Mouse (Mus musculus): ENCODE measurements around the gene Olfr1342. TPM values are rescaled to one million over a fixed set of nuclear protein-coding genes. Genes with fewer than 3 reads are reported as not detected.
A peak's percentile ranks its signal among the peaks of the same experiment; 100 is the strongest.

The Olfr1342 gene
- polyA plus RNA-seq, 1 experiment from 2014 or later = not detected

DNA sequence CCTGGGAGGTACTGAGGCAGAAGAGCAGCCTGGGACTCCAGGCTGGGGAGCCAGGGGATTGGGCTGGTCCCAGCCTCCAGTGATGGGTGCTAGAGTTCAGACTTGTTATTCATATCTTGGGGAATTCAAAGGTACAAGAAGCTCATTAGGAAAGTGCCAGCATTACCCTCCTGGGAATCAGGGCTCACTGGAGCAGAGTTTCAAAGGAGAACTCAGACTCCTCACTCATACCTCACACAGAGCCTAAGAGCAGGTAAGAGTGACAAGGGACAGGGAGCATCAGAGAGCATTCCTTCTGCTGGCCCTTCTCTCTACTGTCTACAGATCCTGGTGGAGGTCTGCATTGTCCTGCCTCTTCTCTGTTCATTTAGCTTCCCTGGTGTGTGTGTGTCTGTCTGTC lies 33.9 kb downstream of the Olfr1342 start, which contains the start of gene Olfr62:
TSS of gene Olfr62 (plus strand) at position 301 of the 400 bp plus-strand sequence.
- Histone ChIP-seq H3K27me3 (no peaks in the 10 kb centered on the region), H3K4me3 (no peak within 1 kb of the TSS), H3K4me2 (no peak within 1 kb of the TSS), H3K36me3 (no peaks in the 10 kb centered on the region), H3K9ac (no peak within 1 kb of the TSS), H3K9me3 (no peaks in the 10 kb centered on the region), H3K27ac (no peak within 1 kb of the TSS), H3K4me1 (replicated peaks) (no peaks in the 10 kb centered on the region)
- ATAC-seq (ENCODE audit: low FRiP score) = no peak

- no peaks in the 10 kb centered on the region for H3K36me3 ChIP-seq
- H3K4me1 ChIP-seq (replicated peaks) = peaks cover 10% of the 10 kb centered on the region
- no peak overlapping the region for H3K4me3 ChIP-seq
- H3K9ac ChIP-seq = no peak overlapping the region
- no peak overlapping the region for H3K27ac ChIP-seq
- no peak for ATAC-seq (ENCODE audit: low FRiP score)
- no peak overlapping the region for H3K4me2 ChIP-seq
- WGBS = 13% methylated on average over 2 of the region's 2 CpGs
- no peaks in the 10 kb centered on the region for H3K27me3 ChIP-seq
- no peaks in the 10 kb centered on the region for H3K9me3 ChIP-seq
These were observed 47.3 kb downstream of the Olfr1342 start for GRCm38 (mm10) chr4:118645234-118645633.

DNA sequence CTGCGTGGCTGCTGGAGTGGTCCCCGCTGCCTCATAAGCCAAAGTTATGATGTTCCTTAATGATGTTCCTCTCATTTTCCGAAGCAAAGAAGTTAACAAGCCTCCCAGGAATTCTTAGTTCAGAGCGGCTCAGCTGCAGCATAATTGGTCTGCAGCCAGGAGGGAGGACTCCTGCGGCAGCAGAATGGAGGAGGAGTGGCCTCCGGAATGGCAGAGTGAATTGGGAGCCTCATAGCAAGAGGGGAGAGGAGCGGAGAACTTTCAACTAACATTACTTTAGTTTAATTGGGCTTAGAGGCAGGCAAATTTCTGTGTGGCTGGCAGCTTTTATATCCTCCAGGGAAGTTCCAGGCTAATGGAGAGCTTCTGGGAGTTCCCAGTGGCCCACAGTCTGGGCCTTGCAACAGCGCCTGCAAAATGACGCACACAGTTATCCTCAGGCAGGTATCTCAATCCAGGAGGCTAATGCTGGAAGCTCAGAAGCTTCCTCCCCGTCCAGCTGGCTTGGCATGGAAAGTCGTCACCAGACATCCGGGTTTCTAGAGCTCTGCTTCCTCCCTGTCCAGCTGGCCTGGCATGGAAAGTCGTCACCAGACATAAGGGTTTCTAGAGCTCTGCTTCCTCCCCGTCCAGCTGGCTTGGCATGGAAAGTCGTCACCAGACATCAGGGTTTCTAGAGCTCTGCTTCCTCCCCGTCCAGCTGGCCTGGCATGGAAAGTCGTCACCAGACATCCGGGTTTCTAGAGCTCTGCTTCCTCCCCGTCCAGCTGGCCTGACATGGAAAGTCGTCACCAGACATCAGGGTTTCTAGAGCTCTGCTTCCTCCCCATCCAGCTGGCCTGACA lies 50.0 kb downstream of the Olfr1342 start:
- Histone ChIP-seq H3K4me3 (no peak overlapping the region), H3K4me2 (no peak overlapping the region), H3K36me3 (no peaks in the 10 kb centered on the region), H3K9ac (no peak overlapping the region; the same call in 1 of the 2 replicates), H3K27ac (no peak overlapping the region), H3K9me3 (no peaks in the 10 kb centered on the region), H3K27me3 (no peaks in the 10 kb centered on the region), H3K4me1 (replicated peaks) (peaks cover 10% of the 10 kb centered on the region)
- peak; percentile 63; the same call in 1 of the 2 replicates for ATAC-seq (ENCODE audit: low FRiP score)
- WGBS = 51% methylated on average over 20 of the region's 20 CpGs

Other genes starting within 250 kb of the Olfr1342 start
- gene Mpl, start 235.2 kb downstream of the Olfr1342 start, polyA plus RNA-seq (2015; fragmentation: Nextera tagmentation; extraction: Ambion mirVana) = 0.26 and 0.32 TPM in 2 replicates
- gene Tie1, start 202.7 kb downstream of the Olfr1342 start, polyA plus RNA-seq (2015; fragmentation: Nextera tagmentation; extraction: Ambion mirVana) = 17.7 and 18.7 TPM in 2 replicates
- not detected in 2 replicates for gene 2610528J11Rik, start 165.8 kb downstream of the Olfr1342 start, polyA plus RNA-seq (2015; fragmentation: Nextera tagmentation; extraction: Ambion mirVana)
- 0.12 and 0.13 TPM in 2 replicates for gene Tmem125, start 148.7 kb downstream of the Olfr1342 start, polyA plus RNA-seq (2015; fragmentation: Nextera tagmentation; extraction: Ambion mirVana)
- 1.3 and 2.3 TPM in 2 replicates for gene Cfap57, start 72.0 kb downstream of the Olfr1342 start, polyA plus RNA-seq (2015; fragmentation: Nextera tagmentation; extraction: Ambion mirVana)
- 106 and 121 TPM in 2 replicates for gene Ebna1bp2, start 72.0 kb downstream of the Olfr1342 start, polyA plus RNA-seq (2015; fragmentation: Nextera tagmentation; extraction: Ambion mirVana)
- not detected in 2 replicates for gene Olfr62, start 33.8 kb downstream of the Olfr1342 start, polyA plus RNA-seq (2015; fragmentation: Nextera tagmentation; extraction: Ambion mirVana)
- gene Olfr1341, start 10.8 kb upstream of the Olfr1342 start, polyA plus RNA-seq (2015; fragmentation: Nextera tagmentation; extraction: Ambion mirVana) = not detected in 2 replicates
- gene Olfr1340, start 27.4 kb upstream of the Olfr1342 start, polyA plus RNA-seq (2015; fragmentation: Nextera tagmentation; extraction: Ambion mirVana) = not detected in 2 replicates
- gene Olfr1339, start 39.4 kb upstream of the Olfr1342 start, polyA plus RNA-seq (2015; fragmentation: Nextera tagmentation; extraction: Ambion mirVana) = not detected in 2 replicates
- gene Olfr1338, start 66.0 kb upstream of the Olfr1342 start, polyA plus RNA-seq (2015; fragmentation: Nextera tagmentation; extraction: Ambion mirVana) = not detected in 2 replicates
- not detected in 2 replicates for gene Olfr1337, start 89.8 kb upstream of the Olfr1342 start, polyA plus RNA-seq (2015; fragmentation: Nextera tagmentation; extraction: Ambion mirVana)
- gene Olfr1335, start 117.2 kb upstream of the Olfr1342 start, polyA plus RNA-seq (2015; fragmentation: Nextera tagmentation; extraction: Ambion mirVana) = not detected in 2 replicates
- gene Olfr1333, start 143.5 kb upstream of the Olfr1342 start, polyA plus RNA-seq (2015; fragmentation: Nextera tagmentation; extraction: Ambion mirVana) = not detected in 2 replicates
- not detected in 2 replicates for gene Olfr1331, start 171.9 kb upstream of the Olfr1342 start, polyA plus RNA-seq (2015; fragmentation: Nextera tagmentation; extraction: Ambion mirVana)
- not detected in 2 replicates for gene Olfr1330, start 195.8 kb upstream of the Olfr1342 start, polyA plus RNA-seq (2015; fragmentation: Nextera tagmentation; extraction: Ambion mirVana)
- gene Olfr1329, start 224.7 kb upstream of the Olfr1342 start, polyA plus RNA-seq (2015; fragmentation: Nextera tagmentation; extraction: Ambion mirVana) = not detected in 2 replicates
- not detected in 2 replicates for gene Olfr1328, start 245.9 kb upstream of the Olfr1342 start, polyA plus RNA-seq (2015; fragmentation: Nextera tagmentation; extraction: Ambion mirVana)